Mouse (Mus musculus): ENCODE measurements around the gene Zdhhc14. TPM values are rescaled to one million over a fixed set of nuclear protein-coding genes. Genes with fewer than 3 reads are reported as not detected.

The Zdhhc14 gene
- polyA plus RNA-seq, 1 experiment, result 24.8 TPM

DNA sequence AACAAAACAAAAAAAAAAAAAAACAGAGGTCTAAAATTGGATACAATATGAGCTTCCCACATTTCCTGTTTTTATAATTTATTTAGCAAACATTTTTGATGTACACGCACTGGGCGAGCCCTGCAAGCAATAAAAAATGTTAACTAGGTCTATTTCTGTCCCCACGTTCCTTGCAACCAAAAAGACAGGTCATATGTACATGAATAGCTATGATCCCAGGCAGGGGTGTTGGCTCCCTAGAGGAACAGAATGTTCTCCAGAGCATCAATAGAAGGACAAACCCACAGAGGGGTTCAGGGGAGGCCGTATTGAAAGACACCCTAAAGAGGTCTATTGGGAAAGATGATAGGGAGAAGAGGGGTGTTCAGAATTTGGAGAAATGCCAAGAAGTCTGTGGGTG, 106.6 kb downstream of the Zdhhc14 start:
- WGBS, result 57% methylated on average over 4 of the region's 4 CpGs

DNA sequence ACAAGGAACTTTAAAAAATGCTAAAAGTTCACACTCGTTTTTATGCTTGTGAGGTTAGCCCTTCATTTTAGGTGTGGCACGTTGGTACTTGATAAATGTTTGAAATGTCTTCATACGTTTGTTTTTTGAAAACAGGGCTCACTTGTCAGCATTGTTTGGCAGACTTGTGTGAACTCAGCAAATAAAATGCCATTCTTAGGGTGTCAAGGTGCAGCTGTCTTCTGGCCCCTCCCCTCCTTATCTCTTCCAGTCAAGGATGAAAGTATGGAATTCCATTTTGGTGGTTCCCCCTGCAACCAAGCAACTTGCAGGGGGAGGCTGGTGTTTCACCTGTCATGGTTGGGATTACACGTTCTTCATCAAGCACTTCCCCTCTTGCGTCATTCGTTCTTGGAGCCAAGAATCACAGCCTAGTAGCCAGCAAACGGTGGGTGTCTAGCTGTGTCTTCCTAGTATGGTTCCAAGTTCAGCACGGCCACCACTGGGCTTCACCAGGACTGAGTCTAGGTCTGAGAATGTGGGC, 108.2 kb downstream of the Zdhhc14 start:
- TF ChIP-seq POLR2A (IDR thresholded peaks at IDR 0.05; ENCODE audit: borderline replicate concordance, insufficient read depth, low read length) (no peak), CTCF (IDR thresholded peaks at IDR 0.05; ENCODE audit: borderline replicate concordance, insufficient read depth, low read depth, low read length) (no peak)
- Histone ChIP-seq H3K4me1 (ENCODE audit: control insufficient read depth, insufficient read depth, low read length) (peaks cover 3% of the 10 kb centered on the region; the same call in 1 of the 2 replicates), H3K27me3 (ENCODE audit: control insufficient read depth, insufficient read depth, low read length) (no peaks in the 10 kb centered on the region), H3K4me3 (replicated peaks; ENCODE audit: insufficient read depth, low read depth, low read length) (no peak overlapping the region), H3K27ac (ENCODE audit: insufficient read depth, low read length) (no peak overlapping the region)
- no peak for DNase-seq
- WGBS, result 61% methylated on average over 8 of the region's 8 CpGs

More for the DNA sequence above, 106.6 kb downstream of the Zdhhc14 start:
- Histone ChIP-seq H3K27me3 (ENCODE audit: control insufficient read depth, insufficient read depth, low read length) (no peaks in the 10 kb centered on the region), H3K4me3 (replicated peaks; ENCODE audit: insufficient read depth, low read depth, low read length) (no peak overlapping the region), H3K27ac (ENCODE audit: insufficient read depth, low read length) (no peak overlapping the region), H3K4me1 (ENCODE audit: control insufficient read depth, insufficient read depth, low read length) (peaks cover 3% of the 10 kb centered on the region)
- TF ChIP-seq CTCF (IDR thresholded peaks at IDR 0.05; ENCODE audit: borderline replicate concordance, insufficient read depth, low read depth, low read length), result no peak
- no peak for TF ChIP-seq POLR2A (IDR thresholded peaks at IDR 0.05; ENCODE audit: borderline replicate concordance, insufficient read depth, low read length)
- DNase-seq, result no peak

GRCm38 (mm10) chr17:5601953-5602352, 109.6 kb downstream of the Zdhhc14 start:
- no peak for DNase-seq
- WGBS, result 86% methylated on average over 6 of the region's 6 CpGs
- Histone ChIP-seq H3K4me3 (replicated peaks; ENCODE audit: insufficient read depth, low read depth, low read length) (no peak overlapping the region), H3K4me1 (ENCODE audit: control insufficient read depth, insufficient read depth, low read length) (peaks cover 11% of the 10 kb centered on the region; the same call in 1 of the 2 replicates), H3K27ac (ENCODE audit: insufficient read depth, low read length) (no peak overlapping the region), H3K27me3 (ENCODE audit: control insufficient read depth, insufficient read depth, low read length) (no peaks in the 10 kb centered on the region)
- TF ChIP-seq POLR2A (IDR thresholded peaks at IDR 0.05; ENCODE audit: borderline replicate concordance, insufficient read depth, low read length), result no peak

DNA sequence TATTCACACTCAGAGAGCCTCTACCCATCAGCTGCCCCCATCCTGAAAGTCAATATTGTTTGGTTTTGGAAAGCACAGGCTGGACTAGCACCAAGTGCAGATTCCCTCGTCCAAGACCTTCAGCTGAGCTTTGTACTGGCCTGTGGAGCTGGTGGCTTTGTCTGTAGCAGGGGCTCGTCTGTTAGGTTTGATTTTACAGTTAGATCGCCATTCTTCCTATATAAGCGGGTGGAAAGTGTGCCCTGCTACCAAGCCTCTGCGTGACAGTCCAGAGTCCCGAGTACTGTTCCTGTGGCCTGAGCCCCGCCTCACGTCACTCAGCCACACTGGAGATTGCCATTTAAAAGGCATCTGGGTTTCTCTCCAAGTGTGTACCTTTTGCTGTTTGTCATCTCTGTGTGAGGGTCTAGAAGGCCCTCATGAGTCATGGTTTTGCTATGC, 113.8 kb downstream of the Zdhhc14 start:
- H3K27ac ChIP-seq (ENCODE audit: insufficient read depth, low read length), result peak overlapping the region; percentile 1; the same call in 1 of the 2 replicates
- H3K27me3 ChIP-seq (ENCODE audit: control insufficient read depth, insufficient read depth, low read length), result no peaks in the 10 kb centered on the region
- TF ChIP-seq CTCF (IDR thresholded peaks at IDR 0.05; ENCODE audit: borderline replicate concordance, insufficient read depth, low read depth, low read length), result no peak
- no peak for TF ChIP-seq POLR2A (IDR thresholded peaks at IDR 0.05; ENCODE audit: borderline replicate concordance, insufficient read depth, low read length)
- 52% methylated on average over 8 of the region's 8 CpGs for WGBS
- no peak overlapping the region for H3K4me3 ChIP-seq (replicated peaks; ENCODE audit: insufficient read depth, low read depth, low read length)
- DNase-seq, result no peak
- H3K4me1 ChIP-seq (ENCODE audit: control insufficient read depth, insufficient read depth, low read length), result peaks cover 20% of the 10 kb centered on the region

DNA sequence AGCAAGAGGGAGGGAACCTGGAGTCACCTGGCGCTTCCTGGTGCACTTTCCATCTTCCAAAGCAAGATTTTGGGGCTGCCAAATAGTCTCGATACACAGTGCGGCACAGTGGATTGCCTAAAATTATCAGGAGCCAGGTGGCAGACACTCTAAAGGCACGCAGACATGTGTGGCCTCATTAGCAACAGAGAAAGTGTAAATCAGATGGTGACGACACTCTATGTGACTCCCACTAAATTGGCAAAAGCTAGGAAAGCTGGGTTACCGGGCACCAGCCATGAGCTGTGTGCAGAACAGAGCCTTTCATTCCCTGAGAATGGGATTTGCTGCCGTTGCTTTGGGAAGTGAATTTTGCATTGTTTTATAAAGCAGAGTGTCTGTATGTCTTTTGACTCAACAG, 115.0 kb downstream of the Zdhhc14 start:
- Histone ChIP-seq H3K27ac (ENCODE audit: insufficient read depth, low read length) (peak overlapping the region; percentile 28; the same call in 1 of the 2 replicates), H3K27me3 (ENCODE audit: control insufficient read depth, insufficient read depth, low read length) (no peaks in the 10 kb centered on the region), H3K4me3 (replicated peaks; ENCODE audit: insufficient read depth, low read depth, low read length) (no peak overlapping the region), H3K4me1 (ENCODE audit: control insufficient read depth, insufficient read depth, low read length) (peaks cover 20% of the 10 kb centered on the region)
- WGBS, result 15% methylated on average over 7 of the region's 7 CpGs
- TF ChIP-seq CTCF (IDR thresholded peaks at IDR 0.05; ENCODE audit: borderline replicate concordance, insufficient read depth, low read depth, low read length) (no peak), POLR2A (IDR thresholded peaks at IDR 0.05; ENCODE audit: borderline replicate concordance, insufficient read depth, low read length) (no peak)
- peak; percentile 37 to 66 for DNase-seq

- DNase-seq, result no peak
- Histone ChIP-seq H3K4me1 (ENCODE audit: control insufficient read depth, insufficient read depth, low read length) (peaks cover 20% of the 10 kb centered on the region), H3K27ac (ENCODE audit: insufficient read depth, low read length) (no peak overlapping the region), H3K27me3 (ENCODE audit: control insufficient read depth, insufficient read depth, low read length) (no peaks in the 10 kb centered on the region), H3K4me3 (replicated peaks; ENCODE audit: insufficient read depth, low read depth, low read length) (no peak overlapping the region)
- WGBS, result 88% methylated on average over 4 of the region's 4 CpGs
- TF ChIP-seq POLR2A (IDR thresholded peaks at IDR 0.05; ENCODE audit: borderline replicate concordance, insufficient read depth, low read length) (no peak), CTCF (IDR thresholded peaks at IDR 0.05; ENCODE audit: borderline replicate concordance, insufficient read depth, low read depth, low read length) (no peak)
Measured at GRCm38 (mm10) chr17:5609875-5610552, 117.7 kb downstream of the Zdhhc14 start.

DNA sequence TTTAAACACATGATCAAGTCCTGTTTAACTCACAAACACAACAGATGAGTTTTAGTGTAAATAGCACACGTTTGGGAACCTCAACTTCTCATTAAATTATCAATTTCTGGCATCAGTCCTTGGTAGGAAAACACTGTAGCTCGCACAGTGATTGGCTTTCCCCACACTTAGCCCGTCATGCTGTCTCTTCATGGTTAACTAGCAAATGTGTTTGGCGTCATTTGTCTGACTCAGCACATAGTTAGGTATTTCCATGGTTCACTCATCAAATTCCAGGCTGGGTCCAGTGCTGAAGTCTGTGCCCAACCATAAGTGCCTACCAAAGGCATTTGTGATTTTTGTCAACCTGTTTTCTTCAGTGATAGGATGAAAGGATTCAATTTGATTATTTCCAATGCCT, 119.9 kb downstream of the Zdhhc14 start:
- Histone ChIP-seq H3K4me1 (ENCODE audit: control insufficient read depth, insufficient read depth, low read length) (peaks cover 11% of the 10 kb centered on the region), H3K4me3 (replicated peaks; ENCODE audit: insufficient read depth, low read depth, low read length) (no peak overlapping the region), H3K27me3 (ENCODE audit: control insufficient read depth, insufficient read depth, low read length) (no peaks in the 10 kb centered on the region), H3K27ac (ENCODE audit: insufficient read depth, low read length) (no peak overlapping the region)
- DNase-seq, result no peak
- no peak for TF ChIP-seq POLR2A (IDR thresholded peaks at IDR 0.05; ENCODE audit: borderline replicate concordance, insufficient read depth, low read length)
- TF ChIP-seq CTCF (IDR thresholded peaks at IDR 0.05; ENCODE audit: borderline replicate concordance, insufficient read depth, low read depth, low read length), result no peak
- WGBS, result 81% methylated on average over 4 of the region's 4 CpGs

- no peak for DNase-seq
- H3K4me3 ChIP-seq (replicated peaks; ENCODE audit: insufficient read depth, low read depth, low read length), result no peak overlapping the region
- WGBS, result 52% methylated on average over 9 of the region's 9 CpGs
- 0 out of 2 replicates have a peak, but pooled peaks cover 4% of the 10 kb centered on the region for H3K4me1 ChIP-seq (ENCODE audit: control insufficient read depth, insufficient read depth, low read length)
- H3K27me3 ChIP-seq (ENCODE audit: control insufficient read depth, insufficient read depth, low read length), result no peaks in the 10 kb centered on the region
- H3K27ac ChIP-seq (ENCODE audit: insufficient read depth, low read length), result no peak overlapping the region
- TF ChIP-seq CTCF (IDR thresholded peaks at IDR 0.05; ENCODE audit: borderline replicate concordance, insufficient read depth, low read depth, low read length) (no peak), POLR2A (IDR thresholded peaks at IDR 0.05; ENCODE audit: borderline replicate concordance, insufficient read depth, low read length) (no peak)
Measured at GRCm38 (mm10) chr17:5614771-5615318, 122.5 kb downstream of the Zdhhc14 start.

Data from cerebellum, adult 2 months (tissue).